Mouse (Mus musculus): ENCODE measurements around the gene Olfr688. TPM values are rescaled to one million over a fixed set of nuclear protein-coding genes. Genes with fewer than 3 reads are reported as not detected.

Olfr688 gene
- not detected in 2 replicates for polyA plus RNA-seq (2014; fragmentation: Nextera tagmentation; extraction: Ambion mirVana)

DNA sequence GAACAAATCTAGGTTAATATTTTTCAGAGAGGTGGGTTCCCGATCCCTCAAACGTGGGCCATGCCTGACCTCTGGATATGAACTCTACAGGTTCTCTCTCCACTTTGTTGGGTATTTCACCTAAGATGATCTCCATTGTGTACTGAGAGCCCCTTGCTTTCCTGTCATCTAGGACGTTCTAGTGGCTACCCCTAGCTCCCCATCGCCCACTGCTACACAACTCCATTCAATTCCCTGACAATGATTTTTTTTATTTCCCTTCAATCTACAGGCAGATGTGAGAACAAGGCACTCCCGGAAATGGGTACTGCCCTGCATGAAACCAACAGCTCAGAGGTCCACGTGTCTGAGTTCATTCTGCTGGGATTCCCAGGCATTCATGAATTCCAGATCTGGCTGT is at the start of gene Olfr688:
Olfr688 (plus strand) TSS at position 301 of the 400 bp plus-strand sequence.
- no peak within 1 kb of the TSS for H3K4me2 ChIP-seq (ENCODE audit: low read depth, low read length)
- no peak within 1 kb of the TSS for H3K27ac ChIP-seq (ENCODE audit: low read depth, low read length)
- no peak within 1 kb of the TSS for H3K4me3 ChIP-seq (ENCODE audit: low read depth, low read length)
- ATAC-seq (ENCODE audit: low read depth): no peak
- H3K36me3 ChIP-seq (ENCODE audit: control insufficient read depth, insufficient read depth, low read length): no peaks in the 10 kb centered on the region
- H3K27me3 ChIP-seq (ENCODE audit: control insufficient read depth, insufficient read depth, low read length): no peaks in the 10 kb centered on the region
- no peaks in the 10 kb centered on the region for H3K9me3 ChIP-seq (ENCODE audit: control insufficient read depth, low read length)
- no peak within 1 kb of the TSS for H3K9ac ChIP-seq (replicated peaks; ENCODE audit: low read depth, low read length)
- 82% methylated on average over 6 of the region's 6 CpGs for WGBS
- H3K4me1 ChIP-seq (ENCODE audit: control insufficient read depth, insufficient read depth, low read length): no peaks in the 10 kb centered on the region

DNA sequence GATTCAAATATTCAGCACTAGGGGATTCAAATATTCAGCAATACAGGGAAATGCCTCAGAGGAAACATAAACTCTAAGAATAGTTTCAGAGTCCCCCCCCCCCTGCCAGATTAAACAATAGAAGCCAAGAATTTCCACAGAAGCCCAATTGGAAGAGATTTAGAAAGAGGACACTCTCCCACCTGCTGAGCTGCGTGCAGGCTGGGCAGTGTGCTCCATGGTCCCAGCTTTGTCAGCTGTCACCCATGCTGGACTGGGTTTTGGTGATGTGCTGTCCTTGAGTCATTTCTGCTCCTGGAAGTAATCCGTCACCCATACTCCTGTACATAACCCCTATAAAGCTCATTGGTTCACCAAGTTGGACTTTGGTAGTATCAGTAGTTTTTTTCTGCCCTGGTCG is 40.2 kb upstream of the Olfr688 start:
- Histone ChIP-seq H3K9me3 (ENCODE audit: control insufficient read depth, low read length) (no peaks in the 10 kb centered on the region), H3K27ac (ENCODE audit: low read depth, low read length) (no peak overlapping the region), H3K36me3 (ENCODE audit: control insufficient read depth, insufficient read depth, low read length) (no peaks in the 10 kb centered on the region), H3K4me2 (ENCODE audit: low read depth, low read length) (no peak overlapping the region), H3K27me3 (ENCODE audit: control insufficient read depth, insufficient read depth, low read length) (no peaks in the 10 kb centered on the region), H3K9ac (replicated peaks; ENCODE audit: low read depth, low read length) (no peak overlapping the region), H3K4me3 (ENCODE audit: low read depth, low read length) (no peak overlapping the region), H3K4me1 (ENCODE audit: control insufficient read depth, insufficient read depth, low read length) (no peaks in the 10 kb centered on the region)
- WGBS: 86% methylated on average over 3 of the region's 3 CpGs
- no peak for ATAC-seq (ENCODE audit: low read depth)

DNA sequence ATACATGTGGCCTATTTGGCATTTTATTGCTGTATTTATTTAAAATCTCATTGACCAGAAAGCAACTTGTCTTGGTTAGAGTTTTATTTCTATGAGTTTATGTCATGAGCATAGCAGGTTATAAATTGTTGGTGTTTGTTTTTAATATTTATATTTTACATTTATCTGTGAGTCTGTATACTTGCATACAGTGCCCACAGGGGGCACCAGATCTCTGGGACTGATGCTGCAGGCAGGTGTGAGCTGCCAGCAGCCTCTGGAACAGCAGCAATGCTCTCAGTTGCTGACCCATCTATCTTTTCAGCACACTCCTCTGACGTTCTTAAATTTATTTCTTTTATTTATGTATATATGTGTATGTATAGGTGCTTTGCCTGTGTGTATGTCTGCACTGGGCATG is 39.7 kb upstream of the Olfr688 start:
- Histone ChIP-seq H3K9ac (replicated peaks; ENCODE audit: low read depth, low read length) (no peak overlapping the region), H3K27ac (ENCODE audit: low read depth, low read length) (no peak overlapping the region), H3K27me3 (ENCODE audit: control insufficient read depth, insufficient read depth, low read length) (no peaks in the 10 kb centered on the region), H3K4me2 (ENCODE audit: low read depth, low read length) (no peak overlapping the region), H3K4me1 (ENCODE audit: control insufficient read depth, insufficient read depth, low read length) (no peaks in the 10 kb centered on the region), H3K36me3 (ENCODE audit: control insufficient read depth, insufficient read depth, low read length) (no peaks in the 10 kb centered on the region), H3K4me3 (ENCODE audit: low read depth, low read length) (no peak overlapping the region), H3K9me3 (ENCODE audit: control insufficient read depth, low read length) (no peaks in the 10 kb centered on the region)
- ATAC-seq (ENCODE audit: low read depth): 0 out of 2 replicates have a peak, but pooled peaks have one; percentile 41
- WGBS: 67% methylated on average over 1 of the region's 1 CpGs

DNA sequence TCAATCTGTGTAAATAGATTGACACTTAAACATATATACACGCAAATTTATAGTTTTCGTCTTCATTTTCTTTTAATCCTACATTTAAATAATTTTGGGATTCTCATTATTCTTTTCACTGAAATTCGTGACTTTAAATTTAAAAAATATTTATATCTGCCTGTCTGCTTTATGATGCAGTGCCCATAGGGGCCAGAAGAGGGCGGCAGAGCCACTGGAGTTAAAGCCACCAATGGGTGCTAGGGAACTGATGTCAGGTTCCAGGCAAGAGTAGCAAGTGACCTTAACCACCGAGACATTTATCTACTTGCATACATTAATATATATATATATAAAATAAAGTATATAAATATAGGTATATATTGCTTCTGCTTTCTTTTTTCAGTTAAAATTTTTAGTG is 31.2 kb upstream of the Olfr688 start:
- no peak for ATAC-seq (ENCODE audit: low read depth)
- whole genome bisulfite sequencing: 68% methylated on average over 5 of the region's 5 CpGs
- Histone ChIP-seq H3K9me3 (ENCODE audit: control insufficient read depth, low read length) (no peaks in the 10 kb centered on the region), H3K36me3 (ENCODE audit: control insufficient read depth, insufficient read depth, low read length) (no peaks in the 10 kb centered on the region), H3K27ac (ENCODE audit: low read depth, low read length) (no peak overlapping the region), H3K4me3 (ENCODE audit: low read depth, low read length) (no peak overlapping the region), H3K27me3 (ENCODE audit: control insufficient read depth, insufficient read depth, low read length) (no peaks in the 10 kb centered on the region), H3K9ac (replicated peaks; ENCODE audit: low read depth, low read length) (no peak overlapping the region), H3K4me1 (ENCODE audit: control insufficient read depth, insufficient read depth, low read length) (no peaks in the 10 kb centered on the region), H3K4me2 (ENCODE audit: low read depth, low read length) (no peak overlapping the region)

DNA sequence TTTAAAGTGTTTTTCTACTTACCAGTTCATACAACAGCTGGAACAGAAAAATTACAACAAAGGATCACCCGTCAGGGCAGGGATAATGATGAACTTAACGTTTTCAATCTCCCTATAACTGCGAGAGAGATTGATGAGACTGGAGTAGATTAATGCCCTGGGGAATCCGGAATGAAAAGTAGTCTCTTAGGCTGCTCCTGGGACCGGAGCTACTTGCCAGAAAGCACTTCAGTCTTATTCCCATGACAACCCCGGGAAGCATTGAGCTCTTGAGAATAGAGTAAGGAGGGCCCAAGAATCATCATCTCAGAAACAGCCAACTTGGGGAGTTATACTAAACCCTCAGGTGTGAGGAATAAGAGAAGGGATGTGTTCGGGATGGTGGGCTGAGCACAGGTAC is 15.5 kb upstream of the Olfr688 start:
- no peak for ATAC-seq (ENCODE audit: low read depth)
- H3K27me3 ChIP-seq (ENCODE audit: control insufficient read depth, insufficient read depth, low read length): no peaks in the 10 kb centered on the region

DNA sequence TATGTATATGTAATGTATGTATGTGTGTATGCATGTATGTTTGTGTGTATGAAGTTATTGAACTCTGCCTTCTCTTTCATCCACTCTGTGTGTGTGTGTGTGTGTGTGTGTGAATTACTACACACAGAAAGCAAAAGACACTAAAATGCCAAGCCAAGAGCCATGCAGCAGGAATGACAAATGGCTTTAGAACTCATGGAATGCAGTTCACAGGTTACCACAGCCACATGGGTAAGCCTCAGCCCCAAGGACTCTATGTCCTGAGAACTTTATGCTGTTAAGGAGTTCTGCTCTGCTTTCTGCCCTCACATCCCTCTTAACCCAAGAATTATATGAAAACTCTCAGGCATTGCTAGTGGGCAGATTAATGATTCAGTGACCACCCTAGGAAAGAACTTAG is 2.2 kb downstream of the Olfr688 start:
- H3K9me3 ChIP-seq (ENCODE audit: control insufficient read depth, low read length): no peaks in the 10 kb centered on the region
- H3K27me3 ChIP-seq (ENCODE audit: control insufficient read depth, insufficient read depth, low read length): no peaks in the 10 kb centered on the region
- no peaks in the 10 kb centered on the region for H3K4me1 ChIP-seq (ENCODE audit: control insufficient read depth, insufficient read depth, low read length)
- H3K4me2 ChIP-seq (ENCODE audit: low read depth, low read length): no peak overlapping the region
- ATAC-seq (ENCODE audit: low read depth): no peak
- no peaks in the 10 kb centered on the region for H3K36me3 ChIP-seq (ENCODE audit: control insufficient read depth, insufficient read depth, low read length)
- no peak overlapping the region for H3K4me3 ChIP-seq (ENCODE audit: low read depth, low read length)
- no peak overlapping the region for H3K27ac ChIP-seq (ENCODE audit: low read depth, low read length)
- no peak overlapping the region for H3K9ac ChIP-seq (replicated peaks; ENCODE audit: low read depth, low read length)

More for the DNA sequence above, 15.5 kb upstream of the Olfr688 start:
- Histone ChIP-seq H3K9me3 (ENCODE audit: control insufficient read depth, low read length) (no peaks in the 10 kb centered on the region), H3K9ac (replicated peaks; ENCODE audit: low read depth, low read length) (no peak overlapping the region), H3K36me3 (ENCODE audit: control insufficient read depth, insufficient read depth, low read length) (no peaks in the 10 kb centered on the region), H3K4me3 (ENCODE audit: low read depth, low read length) (no peak overlapping the region), H3K4me2 (ENCODE audit: low read depth, low read length) (no peak overlapping the region), H3K27ac (ENCODE audit: low read depth, low read length) (no peak overlapping the region), H3K4me1 (ENCODE audit: control insufficient read depth, insufficient read depth, low read length) (no peaks in the 10 kb centered on the region)
- WGBS: 70% methylated on average over 7 of the region's 7 CpGs

DNA sequence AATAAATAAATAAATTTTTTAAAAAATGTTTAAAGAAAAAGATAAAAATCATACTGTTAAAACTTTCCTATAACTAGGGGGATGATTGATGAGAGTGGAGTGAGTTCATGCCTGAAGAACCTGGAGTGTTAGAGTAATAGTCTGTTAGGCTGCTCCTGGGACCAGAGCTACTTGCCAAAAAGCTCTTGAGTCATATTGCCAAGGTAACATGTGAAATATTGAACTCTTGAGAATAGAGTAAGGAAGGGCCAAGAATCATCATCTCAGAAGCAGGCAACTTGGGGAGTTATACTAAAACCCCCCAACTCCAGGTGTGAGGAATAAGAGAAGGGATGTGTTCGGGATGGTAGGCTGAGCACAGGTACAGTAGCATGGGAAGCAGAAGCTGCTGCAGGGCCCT is 23.0 kb downstream of the Olfr688 start, which contains the start of gene Olfr689:
Olfr689 (plus strand) TSS at position 301 of the 400 bp plus-strand sequence.
- 82% methylated on average over 1 of the region's 1 CpGs for WGBS
- no peaks in the 10 kb centered on the region for H3K27me3 ChIP-seq (ENCODE audit: control insufficient read depth, insufficient read depth, low read length)
- H3K27ac ChIP-seq (ENCODE audit: low read depth, low read length): no peak within 1 kb of the TSS
- no peaks in the 10 kb centered on the region for H3K36me3 ChIP-seq (ENCODE audit: control insufficient read depth, insufficient read depth, low read length)
- H3K4me2 ChIP-seq (ENCODE audit: low read depth, low read length): no peak within 1 kb of the TSS
- H3K9ac ChIP-seq (replicated peaks; ENCODE audit: low read depth, low read length): no peak within 1 kb of the TSS
- no peaks in the 10 kb centered on the region for H3K9me3 ChIP-seq (ENCODE audit: control insufficient read depth, low read length)
- H3K4me1 ChIP-seq (ENCODE audit: control insufficient read depth, insufficient read depth, low read length): no peaks in the 10 kb centered on the region
- ATAC-seq (ENCODE audit: low read depth): no peak
- no peak within 1 kb of the TSS for H3K4me3 ChIP-seq (ENCODE audit: low read depth, low read length)

DNA sequence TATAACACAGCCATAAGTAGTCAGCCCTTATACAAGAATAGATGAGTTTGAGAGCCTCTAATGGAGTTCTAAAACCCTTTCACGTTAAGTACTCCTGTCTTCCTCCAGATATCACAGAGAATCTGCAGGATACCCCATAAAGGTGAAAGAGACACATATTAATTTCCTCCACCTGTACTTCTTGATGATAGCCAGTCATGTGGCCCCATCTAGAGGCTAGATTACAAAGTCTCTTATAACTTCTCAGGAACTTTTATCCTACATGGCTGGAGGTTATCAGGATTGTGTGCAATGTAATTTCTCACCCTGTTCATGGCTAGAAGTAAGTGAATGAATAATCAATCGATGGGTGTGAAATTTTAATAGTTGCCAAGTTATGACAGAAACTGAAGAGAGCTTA is 37.4 kb downstream of the Olfr688 start:
- no peak overlapping the region for H3K4me2 ChIP-seq (ENCODE audit: low read depth, low read length)
- WGBS: 76% methylated on average over 2 of the region's 2 CpGs
- no peaks in the 10 kb centered on the region for H3K9me3 ChIP-seq (ENCODE audit: control insufficient read depth, low read length)
- no peaks in the 10 kb centered on the region for H3K27me3 ChIP-seq (ENCODE audit: control insufficient read depth, insufficient read depth, low read length)
- H3K36me3 ChIP-seq (ENCODE audit: control insufficient read depth, insufficient read depth, low read length): no peaks in the 10 kb centered on the region
- no peak overlapping the region for H3K4me3 ChIP-seq (ENCODE audit: low read depth, low read length)
- no peaks in the 10 kb centered on the region for H3K4me1 ChIP-seq (ENCODE audit: control insufficient read depth, insufficient read depth, low read length)
- no peak for ATAC-seq (ENCODE audit: low read depth)
- no peak overlapping the region for H3K9ac ChIP-seq (replicated peaks; ENCODE audit: low read depth, low read length)
- H3K27ac ChIP-seq (ENCODE audit: low read depth, low read length): no peak overlapping the region

DNA sequence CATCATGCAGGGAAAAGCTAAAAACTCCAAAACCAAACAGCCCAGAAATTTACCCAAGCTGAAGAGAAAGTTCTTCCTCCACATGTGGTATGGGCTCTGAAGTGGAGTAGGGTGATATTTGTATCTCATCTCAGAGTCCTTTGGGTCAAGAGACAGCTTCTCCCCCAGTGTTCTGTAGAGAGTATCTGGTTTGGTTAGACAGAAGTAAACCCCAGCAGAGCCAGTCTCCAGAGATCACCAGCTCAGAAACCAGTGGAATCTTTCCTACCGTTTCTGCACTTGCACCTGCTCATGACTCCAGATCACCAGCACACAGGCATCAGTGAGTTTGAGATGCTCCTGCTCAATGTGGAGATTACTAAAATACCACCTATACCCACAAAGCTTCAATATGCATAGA is 46.1 kb downstream of the Olfr688 start, which contains the start of gene Olfr690:
Olfr690 (minus strand) TSS at position 101 of the 400 bp plus-strand sequence.
- no peak within 1 kb of the TSS for H3K27ac ChIP-seq (ENCODE audit: low read depth, low read length)
- no peaks in the 10 kb centered on the region for H3K4me1 ChIP-seq (ENCODE audit: control insufficient read depth, insufficient read depth, low read length)
- H3K4me2 ChIP-seq (ENCODE audit: low read depth, low read length): no peak within 1 kb of the TSS
- no peaks in the 10 kb centered on the region for H3K9me3 ChIP-seq (ENCODE audit: control insufficient read depth, low read length)
- ATAC-seq (ENCODE audit: low read depth): no peak
- no peak within 1 kb of the TSS for H3K9ac ChIP-seq (replicated peaks; ENCODE audit: low read depth, low read length)
- WGBS: 76% methylated on average over 1 of the region's 1 CpGs
- no peak within 1 kb of the TSS for H3K4me3 ChIP-seq (ENCODE audit: low read depth, low read length)
- H3K36me3 ChIP-seq (ENCODE audit: control insufficient read depth, insufficient read depth, low read length): no peaks in the 10 kb centered on the region
- no peaks in the 10 kb centered on the region for H3K27me3 ChIP-seq (ENCODE audit: control insufficient read depth, insufficient read depth, low read length)
